Mouse (Mus musculus) brain, adult 2 months (tissue): ENCODE results near the gene Olfr823.
A peak's percentile ranks its signal among the peaks of the same experiment; 100 is the strongest.
"Not testable (repeated sequence)": the region's sequence is repeated elsewhere in the genome, so short reads cannot be mapped to it uniquely, and the experiment has no call there.

Experiments used
- DNase-seq: peaks from one replicate; pipeline ENCODE4 v3.0.0; 2011; ENCODE audit warnings: low read depth, low spot score

Gene Olfr823

DNA sequence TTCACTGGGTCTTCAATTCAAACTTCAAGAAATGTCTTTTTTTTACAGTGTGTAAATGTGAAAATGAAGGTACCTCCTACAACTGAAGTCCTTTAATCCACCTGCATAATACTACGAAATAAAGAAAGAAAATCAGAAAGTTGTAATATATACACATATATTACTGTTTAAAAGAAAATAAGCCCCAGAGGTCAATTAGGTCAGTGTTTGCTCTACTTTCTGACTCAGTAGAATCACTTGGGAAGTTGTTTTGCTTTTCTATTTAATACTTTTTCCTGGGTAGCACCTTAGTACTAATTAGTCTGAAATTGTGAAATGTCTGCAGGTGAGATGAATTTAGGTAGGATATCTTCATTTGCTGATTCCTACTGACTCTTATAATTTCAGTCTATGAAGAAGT lies at the start of gene Olfr823:
Gene Olfr823, minus strand, starts transcription at position 101 of the 400 bp plus-strand sequence.
- not testable (repeated sequence) for DNase-seq

- DNase-seq, result no peak
Measured at GRCm38 (mm10) chr10:130144121-130144520, 28.9 kb upstream of the Olfr823 start.

DNA sequence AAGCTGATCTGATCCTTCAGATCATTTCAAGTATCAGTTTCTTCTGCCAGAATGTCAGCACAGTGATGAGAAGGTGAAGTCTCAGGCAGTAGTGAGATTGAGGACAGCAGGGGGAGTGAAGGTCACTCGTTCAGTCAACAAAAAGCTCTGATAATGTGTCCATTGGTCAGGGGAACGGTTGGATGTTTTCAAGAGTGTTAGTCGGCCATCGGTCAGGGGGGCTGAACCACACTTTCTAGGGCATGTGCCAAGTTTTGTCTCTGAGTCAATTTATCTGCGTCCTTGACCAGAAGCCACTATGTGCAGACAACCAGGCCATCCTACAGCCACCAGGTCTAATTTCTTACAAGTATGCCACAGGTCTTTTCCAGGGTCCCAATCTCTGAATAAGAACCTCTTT lies 27.3 kb upstream of the Olfr823 start:
- DNase-seq, result not testable (repeated sequence)

GRCm38 (mm10) chr10:130134811-130135210 lies 19.6 kb upstream of the Olfr823 start:
- no peak for DNase-seq

DNA sequence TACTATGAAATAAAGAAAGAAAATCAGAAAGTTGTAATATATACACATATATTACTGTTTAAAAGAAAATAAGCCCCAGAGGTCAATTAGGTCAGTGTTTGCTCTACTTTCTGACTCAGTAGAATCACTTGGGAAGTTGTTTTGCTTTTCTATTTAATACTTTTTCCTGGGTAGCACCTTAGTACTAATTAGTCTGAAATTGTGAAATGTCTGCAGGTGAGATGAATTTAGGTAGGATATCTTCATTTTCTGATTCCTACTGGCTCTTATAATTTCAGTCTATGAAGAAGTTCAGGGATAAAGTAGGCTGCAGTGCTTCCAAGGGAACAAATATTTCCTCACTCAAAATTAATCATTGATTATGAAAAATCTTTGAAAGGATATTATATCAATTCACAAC lies 14.7 kb upstream of the Olfr823 start, which contains the start of gene Olfr824:
Gene Olfr824, minus strand, starts transcription at position 101 of the 400 bp plus-strand sequence.
- not testable (repeated sequence) for DNase-seq

DNA sequence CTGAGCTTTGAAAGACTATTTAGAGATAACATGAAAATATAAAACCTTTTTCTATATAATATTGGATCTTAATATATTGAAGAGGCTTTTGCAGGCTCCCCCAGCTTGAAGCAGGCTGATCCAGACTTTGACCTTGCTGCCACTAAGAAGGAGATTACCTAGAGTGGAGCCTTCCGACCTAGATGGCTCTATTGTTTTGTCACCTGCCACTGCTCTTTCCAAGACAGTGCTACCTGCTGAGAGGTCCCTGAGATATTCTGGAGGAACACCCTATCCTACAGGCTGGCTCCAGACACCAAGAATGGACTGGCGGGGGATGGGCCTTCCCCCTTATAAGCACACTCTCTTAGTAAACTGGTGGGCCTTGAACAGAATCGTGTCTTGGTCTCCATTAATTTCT lies 862 bp upstream of the Olfr823 start:
- not testable (repeated sequence) for DNase-seq

- peak; percentile 31 for DNase-seq
Measured at GRCm38 (mm10) chr10:130096104-130096503, 19.1 kb downstream of the Olfr823 start.

- DNase-seq, result peak; percentile 61
Measured at GRCm38 (mm10) chr10:130092838-130093440, 22.2 kb downstream of the Olfr823 start.

DNA sequence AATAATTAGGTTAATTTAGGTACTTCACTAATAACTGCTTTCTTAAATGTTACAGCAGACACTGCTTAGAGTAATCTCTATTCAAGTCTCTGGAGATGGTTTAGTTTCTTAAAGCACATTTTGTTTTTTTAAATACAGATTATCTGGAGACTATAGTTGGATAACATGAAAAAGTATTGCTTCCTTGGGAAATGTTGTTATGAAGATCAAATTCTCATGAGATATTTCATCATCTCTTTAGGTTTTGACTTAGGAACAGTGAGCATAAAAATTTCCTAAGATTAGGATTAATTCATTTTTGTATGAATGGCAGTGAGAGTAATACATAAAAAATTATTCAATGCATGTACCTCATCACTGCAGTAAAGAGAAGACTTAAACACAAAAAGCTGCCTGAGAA lies 44.3 kb downstream of the Olfr823 start, which contains the start of gene Olfr822:
Gene Olfr822, plus strand, starts transcription at position 301 of the 400 bp plus-strand sequence.
- DNase-seq, result no peak
